Mouse (Mus musculus) layer of hippocampus, postnatal 36 days (tissue): Measurements from ENCODE around the gene Elmsan1. TPM values are rescaled to one million over a fixed set of nuclear protein-coding genes. Genes with fewer than 3 reads are reported as not detected.

ENCODE experiments used
- DNase-seq, 2 experiments: peaks; one replicate each; pipeline ENCODE4 v3.0.0; 2022
- total RNA-seq, 2 experiments: library from RNA; stranded (reverse); gene quantifications; 2 replicates each; pipeline ENCODE4 v1.2.3; 2021

Gene Elmsan1
- total RNA-seq, 2 experiments from 2014 or later: 21.0 to 24.1 TPM

- DNase-seq: no peak
Observed at GRCm38 (mm10) chr12:84174871-84175270, 43.8 kb downstream of the Elmsan1 start.

- DNase-seq: no peak
Observed at GRCm38 (mm10) chr12:84174190-84174811, 44.4 kb downstream of the Elmsan1 start.

- no peak for DNase-seq
Observed at GRCm38 (mm10) chr12:84173309-84173915, 45.3 kb downstream of the Elmsan1 start.

GRCm38 (mm10) chr12:84172862-84173261 is 45.8 kb downstream of the Elmsan1 start:
- DNase-seq: no peak

GRCm38 (mm10) chr12:84172216-84172615 is 46.5 kb downstream of the Elmsan1 start:
- no peak for DNase-seq

GRCm38 (mm10) chr12:84170610-84171009 is 48.1 kb downstream of the Elmsan1 start:
- no peak for DNase-seq

GRCm38 (mm10) chr12:84165631-84166373 is 52.9 kb downstream of the Elmsan1 start:
- DNase-seq: no peak

GRCm38 (mm10) chr12:84163586-84164110 is 55.0 kb downstream of the Elmsan1 start:
- DNase-seq: no peak

- DNase-seq: no peak
Observed at GRCm38 (mm10) chr12:84163133-84163532, 55.5 kb downstream of the Elmsan1 start.

GRCm38 (mm10) chr12:84161616-84162433 is 56.9 kb downstream of the Elmsan1 start:
- DNase-seq: no peak

- no peak for DNase-seq
Observed at GRCm38 (mm10) chr12:84161116-84161515, 57.6 kb downstream of the Elmsan1 start.

GRCm38 (mm10) chr12:84160491-84160890 is 58.2 kb downstream of the Elmsan1 start:
- DNase-seq: no peak

- no peak for DNase-seq
Observed at GRCm38 (mm10) chr12:84158156-84158555, 60.5 kb downstream of the Elmsan1 start.

- DNase-seq: no peak
Observed at GRCm38 (mm10) chr12:84156210-84156609, 62.5 kb downstream of the Elmsan1 start.

- no peak for DNase-seq
Observed at GRCm38 (mm10) chr12:84155523-84155871, 63.2 kb downstream of the Elmsan1 start.

- no peak for DNase-seq
Observed at GRCm38 (mm10) chr12:84154786-84155522, 63.7 kb downstream of the Elmsan1 start.

- no peak for DNase-seq
Observed at GRCm38 (mm10) chr12:84153414-84153813, 65.3 kb downstream of the Elmsan1 start.

- DNase-seq: no peak
Observed at GRCm38 (mm10) chr12:84152352-84153190, 66.1 kb downstream of the Elmsan1 start.

- no peak for DNase-seq
Observed at GRCm38 (mm10) chr12:84151911-84152310, 66.8 kb downstream of the Elmsan1 start.

GRCm38 (mm10) chr12:84150976-84151375 is 67.7 kb downstream of the Elmsan1 start:
- no peak for DNase-seq

GRCm38 (mm10) chr12:84149971-84150370 is 68.7 kb downstream of the Elmsan1 start:
- no peak for DNase-seq
